Mouse (Mus musculus): ENCODE results near the gene Tnrc6c. TPM values are rescaled to one million over a fixed set of nuclear protein-coding genes. Genes with fewer than 3 reads are reported as not detected.

The Tnrc6c gene
- total RNA-seq, 2 experiments from 2014 or later: 28.4 to 29.9 TPM

DNA sequence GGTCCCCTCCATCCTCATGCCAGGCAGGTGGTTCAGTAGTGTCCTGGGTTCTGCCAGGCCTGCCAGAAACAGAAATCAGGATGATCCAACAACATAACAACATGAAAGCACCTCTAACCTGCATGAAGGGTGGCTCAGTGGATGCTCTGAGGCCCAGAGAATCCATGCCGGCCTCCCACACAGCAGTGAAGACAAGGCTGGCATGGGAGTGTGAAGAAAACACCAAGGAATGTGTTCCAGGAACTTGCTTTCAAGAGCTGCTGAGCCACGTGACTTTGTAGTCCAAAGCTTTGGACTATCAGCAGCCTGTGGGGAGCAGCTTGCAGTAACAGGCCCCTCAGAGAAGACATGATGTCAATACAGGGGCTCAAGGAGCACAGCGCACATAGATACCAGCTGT, 112.2 kb downstream of the Tnrc6c start:
- DNase-seq (ENCODE audit: low spot score in 2 of 2): peak in 1 of 2 experiments; percentile 2

DNA sequence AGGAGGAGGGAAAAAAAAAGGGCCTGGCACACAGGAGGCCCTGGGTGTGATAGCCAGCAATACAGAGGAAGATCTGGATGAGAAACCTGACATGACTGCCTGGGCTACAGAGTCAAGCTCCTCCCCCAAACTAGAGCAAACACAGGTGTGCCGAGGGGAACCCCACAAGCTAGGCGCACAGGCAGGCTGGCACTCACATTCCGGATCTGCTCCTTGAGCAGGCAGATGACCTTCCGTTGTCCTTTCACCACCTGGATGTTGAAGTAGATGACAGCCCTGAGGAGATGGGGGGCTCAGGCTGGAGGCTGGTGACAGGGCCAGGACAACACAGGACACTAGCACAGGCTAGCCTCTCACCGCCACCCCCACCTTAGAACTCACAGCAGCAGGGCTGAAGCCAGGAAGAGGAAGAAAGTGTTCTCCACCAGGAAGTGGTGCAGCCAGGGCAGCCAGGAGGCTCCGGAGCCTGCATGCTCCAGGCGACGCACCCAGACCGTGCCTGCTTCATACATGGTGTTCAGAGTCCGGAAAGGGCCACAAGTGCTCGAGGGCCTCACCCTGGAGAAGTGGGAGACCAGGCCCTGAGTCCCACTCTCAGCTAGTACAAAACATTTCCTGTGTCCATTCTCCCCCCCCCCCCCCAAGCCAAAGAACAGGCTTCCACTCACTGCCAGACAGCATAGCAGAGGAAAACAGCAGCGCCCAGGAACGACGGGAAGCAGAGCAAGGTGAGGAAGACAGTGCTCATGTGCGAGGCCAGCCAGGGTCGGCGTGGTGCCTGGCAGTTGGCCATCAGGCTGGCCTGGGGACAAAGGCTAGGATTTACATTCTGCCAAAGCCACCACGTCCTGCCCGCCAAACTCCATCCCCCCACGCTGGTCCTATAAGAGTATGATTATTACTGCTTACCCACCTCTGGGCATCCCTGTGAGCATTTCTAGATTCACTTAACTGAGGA, 114.9 kb downstream of the Tnrc6c start:
- DNase-seq (ENCODE audit: low spot score in 2 of 2): no peak

DNA sequence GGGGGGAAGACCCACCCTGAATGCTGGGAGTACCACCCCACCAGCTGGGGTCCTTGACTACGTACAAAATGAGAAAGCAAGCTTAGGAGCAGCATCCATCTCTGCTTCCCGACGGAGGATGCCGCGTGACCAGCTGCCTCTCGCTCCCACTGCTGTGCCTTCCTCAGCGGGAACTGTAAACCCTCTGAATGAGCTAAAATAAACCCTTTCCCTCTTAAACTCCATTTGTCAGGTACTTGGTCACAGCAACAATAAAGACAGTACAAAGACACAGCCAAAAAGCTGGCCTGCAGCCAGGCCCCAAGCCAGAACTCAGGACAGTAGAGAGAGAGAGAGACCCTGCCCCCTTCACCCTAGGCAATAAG, 115.6 kb downstream of the Tnrc6c start:
- DNase-seq (ENCODE audit: low spot score in 2 of 2): no peak

DNA sequence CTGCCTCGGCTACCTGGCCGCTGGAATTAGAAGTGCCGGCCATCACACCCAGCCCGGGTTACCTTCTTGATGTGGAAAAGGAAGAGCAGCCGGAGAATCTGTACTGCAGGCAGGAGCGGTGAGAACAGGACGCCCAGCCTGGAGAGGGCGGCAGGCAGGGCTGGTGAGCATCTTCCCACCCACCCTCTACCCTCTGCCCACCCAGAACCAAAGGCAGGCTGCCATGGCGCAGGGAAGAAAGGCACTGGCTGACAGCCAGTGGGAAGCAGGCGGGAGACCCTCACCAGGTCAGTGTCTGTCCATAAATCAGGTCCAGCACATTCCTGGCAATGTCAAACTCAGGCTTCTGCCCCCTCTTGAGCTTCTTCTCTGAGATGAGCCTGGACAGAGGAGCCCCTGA, 116.3 kb downstream of the Tnrc6c start:
- DNase-seq (ENCODE audit: low spot score in 2 of 2): peak in 1 of 2 experiments; percentile 2

DNA sequence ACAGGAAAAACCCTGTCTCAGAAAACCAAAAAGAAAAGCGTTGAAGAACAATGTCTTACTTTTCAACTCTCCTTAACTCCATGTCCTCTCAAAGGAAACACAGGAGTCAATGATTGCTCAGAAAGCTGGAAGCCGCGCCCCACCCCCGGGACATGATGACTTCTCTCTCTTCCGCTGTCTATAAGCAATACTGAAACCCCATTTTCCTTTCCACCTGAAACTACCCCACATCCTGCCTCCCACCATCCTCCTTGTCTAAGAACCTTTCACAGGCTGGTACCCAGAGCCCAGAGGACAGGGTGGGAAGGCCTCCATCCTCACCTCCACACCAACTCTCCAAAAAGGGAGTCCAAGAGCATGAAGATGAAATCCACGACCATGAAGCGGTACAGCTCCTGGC, 118.3 kb downstream of the Tnrc6c start:
- DNase-seq (ENCODE audit: low spot score in 2 of 2): no peak

DNA sequence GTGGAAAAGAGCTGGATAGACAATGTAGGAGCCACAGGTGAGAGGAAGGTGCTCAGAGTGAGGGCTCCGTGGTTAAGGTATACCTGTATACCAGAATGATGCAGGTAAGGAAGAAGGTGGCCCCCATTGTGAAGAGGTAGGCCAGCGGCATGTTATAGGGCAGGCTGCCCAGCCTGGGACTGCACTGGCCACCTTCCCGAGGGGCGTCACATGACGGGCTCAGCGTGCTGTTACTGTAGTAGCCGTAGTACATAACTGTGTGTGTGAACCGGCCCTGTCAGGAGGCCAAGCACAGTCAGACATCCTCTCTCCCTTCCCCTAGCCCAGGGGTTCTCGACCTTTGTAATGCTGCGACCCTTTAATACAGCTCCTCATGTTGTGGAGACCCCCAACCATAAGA, 120.8 kb downstream of the Tnrc6c start:
- DNase-seq (ENCODE audit: low spot score in 2 of 2): no peak

DNA sequence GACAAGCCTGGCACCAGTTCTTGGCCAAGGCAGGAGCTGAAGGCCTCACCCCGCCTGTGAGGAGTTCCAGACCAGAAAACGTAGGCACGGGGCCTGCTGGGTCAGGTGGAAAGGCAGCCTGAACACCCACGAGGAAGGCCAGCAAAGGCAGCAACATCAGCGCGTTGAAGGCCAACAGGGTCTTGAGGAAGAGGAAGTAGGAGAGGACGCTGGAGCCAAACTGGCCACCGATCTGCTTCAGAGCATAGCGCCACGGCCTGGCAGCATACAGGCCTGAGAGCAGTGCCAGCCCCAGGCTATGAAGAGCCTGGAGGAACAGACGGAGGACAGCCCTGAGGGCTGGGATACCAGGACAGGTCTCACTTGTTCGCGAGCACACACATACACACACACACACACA, 121.5 kb downstream of the Tnrc6c start:
- DNase-seq (ENCODE audit: low spot score in 2 of 2): no peak

DNA sequence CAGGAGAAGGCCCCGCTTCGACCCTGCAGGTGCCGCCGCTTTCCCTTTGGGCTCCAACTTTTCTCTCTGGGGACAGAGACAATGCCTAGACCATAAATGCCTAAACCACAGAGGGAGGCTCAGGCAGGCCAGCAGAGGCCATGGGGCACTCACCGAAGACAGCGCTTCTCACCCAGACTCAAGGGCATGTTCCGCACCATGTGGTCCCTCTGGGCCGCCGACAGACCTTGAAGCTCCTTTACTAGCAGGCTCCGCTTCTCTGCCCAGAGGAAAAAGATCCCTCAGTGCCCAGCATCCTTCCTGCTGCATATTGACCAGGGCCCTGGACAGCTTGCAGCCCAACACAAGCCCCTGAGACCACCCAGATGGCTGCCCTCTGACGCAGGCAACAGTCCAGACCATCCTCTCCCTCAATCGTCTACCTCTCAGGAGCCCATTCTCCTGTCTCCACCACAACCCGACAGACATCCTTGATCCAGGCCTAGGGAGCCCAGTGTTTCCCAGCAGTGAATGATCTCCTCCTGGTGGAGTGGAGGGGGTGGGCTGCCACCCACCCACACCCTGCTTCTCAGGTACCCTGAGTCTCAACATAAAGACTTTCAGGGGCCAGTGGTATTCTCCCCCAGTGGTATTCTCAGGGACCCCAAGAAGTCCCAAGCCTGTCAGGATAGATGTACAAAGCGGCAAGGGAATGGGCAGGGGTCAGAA, 122.2 kb downstream of the Tnrc6c start:
- no peak for DNase-seq (ENCODE audit: low spot score in 2 of 2)

DNA sequence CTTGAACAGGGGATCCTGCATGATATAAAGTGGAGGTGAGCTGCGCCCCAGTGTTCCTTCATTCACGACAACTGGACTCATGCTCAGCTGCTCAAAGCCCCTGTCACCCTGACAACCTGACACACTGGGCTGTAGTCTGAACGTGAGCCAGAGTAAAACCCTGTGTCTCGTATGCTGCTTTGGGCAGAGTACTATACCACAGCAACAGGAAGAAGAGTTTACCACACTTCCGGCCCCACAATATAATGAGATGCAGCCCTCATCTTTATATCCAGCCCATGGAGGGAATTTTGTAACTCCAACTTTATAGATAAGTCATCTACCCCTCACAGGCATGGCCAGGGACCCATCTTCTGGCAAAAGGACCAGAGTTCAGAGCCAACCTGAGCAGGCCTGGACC, 123.0 kb downstream of the Tnrc6c start:
- no peak for DNase-seq (ENCODE audit: low spot score in 2 of 2)

DNA sequence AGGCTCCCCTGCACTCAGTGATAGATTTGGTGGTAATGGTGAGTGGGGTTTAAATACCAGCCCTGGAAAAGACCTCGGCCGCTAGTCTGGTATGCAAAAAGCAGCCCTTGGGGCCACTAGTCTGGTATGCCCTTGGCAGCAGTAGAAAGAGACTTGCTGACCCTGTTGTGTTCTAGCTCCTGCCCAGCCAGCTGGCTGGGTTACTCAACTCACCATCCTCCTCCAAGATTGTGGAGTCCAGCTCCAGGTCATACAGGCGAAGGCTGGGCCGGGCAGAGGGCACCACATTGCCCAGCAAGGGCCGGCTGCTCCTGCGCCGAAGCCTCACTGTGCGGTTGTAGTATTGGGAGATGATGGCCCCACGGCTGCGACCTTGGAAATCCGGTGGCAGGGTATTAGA, 123.9 kb downstream of the Tnrc6c start:
- DNase-seq (ENCODE audit: low spot score in 2 of 2): no peak

DNA sequence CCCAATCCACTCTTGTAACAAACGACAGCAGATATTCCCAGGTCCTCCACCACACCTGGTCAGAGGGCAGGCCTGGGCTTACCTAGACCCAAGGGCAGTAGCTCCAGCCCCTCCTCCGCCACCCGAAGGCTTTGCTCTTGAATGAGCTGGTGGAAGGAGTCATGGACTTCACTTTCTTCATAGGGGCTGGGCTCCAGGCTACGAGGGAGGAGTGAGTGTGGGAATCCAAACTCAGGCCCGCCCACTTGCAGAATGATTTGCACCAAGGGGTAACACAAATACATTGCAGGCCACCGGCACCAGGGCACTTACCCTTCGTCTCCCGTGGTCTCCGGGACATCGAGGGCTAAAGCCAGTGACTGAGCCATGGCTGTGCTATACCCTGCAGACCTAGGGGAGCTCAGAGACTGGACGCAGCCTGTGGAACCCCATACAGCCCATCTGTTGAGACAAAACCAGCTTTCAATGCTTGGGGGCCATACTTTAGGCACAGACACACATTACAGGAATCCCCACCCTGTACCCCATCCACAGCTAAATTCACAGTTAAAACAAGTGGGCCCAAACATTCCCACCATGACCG, 124.9 kb downstream of the Tnrc6c start:
- no peak for DNase-seq (ENCODE audit: low spot score in 2 of 2)

DNA sequence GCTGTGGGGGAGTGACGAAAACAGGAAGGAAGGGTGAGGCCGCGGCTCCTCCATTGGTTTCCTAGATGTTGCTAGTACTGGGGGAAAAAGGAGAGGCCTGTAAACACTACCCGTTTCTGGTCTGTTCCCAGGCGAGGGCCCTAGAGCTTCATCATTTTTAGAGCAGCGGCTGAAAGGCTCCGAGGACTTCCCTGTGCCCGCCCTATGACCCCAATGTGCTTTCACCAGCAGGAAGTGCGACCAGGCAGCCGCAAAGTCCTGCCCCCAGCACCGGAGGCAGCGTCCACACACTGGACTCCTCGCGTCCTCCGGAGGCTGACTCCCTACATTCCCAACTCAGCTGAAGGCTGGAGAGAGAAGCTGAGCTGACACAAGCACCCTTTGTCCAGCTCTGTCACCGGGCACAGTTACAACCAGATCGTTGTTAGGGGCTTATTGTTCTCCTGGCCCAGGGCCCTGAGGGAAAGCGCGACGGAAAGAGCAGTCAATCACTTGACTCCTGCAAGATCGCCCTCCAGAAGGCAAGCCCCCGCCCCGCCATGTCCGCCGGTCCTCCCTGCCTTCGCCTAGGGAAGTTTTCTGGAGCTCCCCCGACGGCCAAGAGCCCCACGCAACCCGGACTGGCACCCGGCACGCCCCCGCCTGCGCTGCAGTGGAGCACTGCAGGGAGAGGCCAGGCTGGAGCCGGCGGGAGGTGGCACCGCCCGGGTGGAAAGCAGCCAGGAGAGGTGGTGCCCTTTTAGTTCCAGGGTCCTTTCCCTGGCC, 125.5 kb downstream of the Tnrc6c start:
- peak; percentile 50 to 61 for DNase-seq (ENCODE audit: low spot score in 2 of 2)

DNA sequence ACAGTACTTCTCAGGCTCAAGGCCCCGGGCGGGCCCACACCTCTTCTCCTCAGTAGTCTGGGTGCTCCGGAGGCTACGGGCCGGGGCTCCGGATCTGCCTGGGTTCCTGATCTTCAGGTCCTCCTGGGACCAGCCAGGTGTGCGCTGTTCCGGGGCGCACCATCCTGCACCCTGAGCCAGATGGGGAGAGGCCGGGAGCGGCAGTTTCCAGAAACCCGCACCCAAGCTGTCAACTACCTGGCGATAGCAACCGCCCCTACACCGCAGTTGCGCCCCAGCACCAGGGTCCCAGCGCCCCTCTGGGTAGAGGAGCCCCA, 126.1 kb downstream of the Tnrc6c start:
- no peak for DNase-seq (ENCODE audit: low spot score in 2 of 2)

DNA sequence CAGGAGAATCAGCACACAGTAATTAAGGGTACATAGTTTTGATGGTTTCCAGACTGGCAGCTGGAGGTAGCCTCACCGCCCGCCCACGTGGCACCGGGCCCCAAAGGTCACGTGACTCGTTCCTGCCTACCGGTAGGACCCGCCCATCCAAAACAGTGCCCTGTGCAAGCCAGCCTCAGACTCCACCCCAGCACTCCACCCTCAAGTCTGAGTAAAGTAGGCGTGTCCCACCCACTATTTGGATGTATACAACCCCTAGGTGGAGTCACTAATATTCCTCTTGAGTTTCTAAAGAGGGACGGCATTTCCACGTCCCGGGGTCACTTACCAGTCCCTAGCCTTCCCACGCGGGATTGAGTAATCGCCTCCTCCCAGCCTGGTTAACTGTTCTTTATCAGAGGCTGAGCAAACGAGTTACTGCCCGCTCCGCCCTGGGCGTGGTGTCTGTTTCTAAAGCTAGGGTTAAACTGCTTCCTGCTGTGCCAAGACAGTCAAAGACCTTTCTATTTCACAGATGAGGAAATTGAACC, 126.6 kb downstream of the Tnrc6c start:
- peak; percentile 62 to 81 for DNase-seq (ENCODE audit: low spot score in 2 of 2)

DNA sequence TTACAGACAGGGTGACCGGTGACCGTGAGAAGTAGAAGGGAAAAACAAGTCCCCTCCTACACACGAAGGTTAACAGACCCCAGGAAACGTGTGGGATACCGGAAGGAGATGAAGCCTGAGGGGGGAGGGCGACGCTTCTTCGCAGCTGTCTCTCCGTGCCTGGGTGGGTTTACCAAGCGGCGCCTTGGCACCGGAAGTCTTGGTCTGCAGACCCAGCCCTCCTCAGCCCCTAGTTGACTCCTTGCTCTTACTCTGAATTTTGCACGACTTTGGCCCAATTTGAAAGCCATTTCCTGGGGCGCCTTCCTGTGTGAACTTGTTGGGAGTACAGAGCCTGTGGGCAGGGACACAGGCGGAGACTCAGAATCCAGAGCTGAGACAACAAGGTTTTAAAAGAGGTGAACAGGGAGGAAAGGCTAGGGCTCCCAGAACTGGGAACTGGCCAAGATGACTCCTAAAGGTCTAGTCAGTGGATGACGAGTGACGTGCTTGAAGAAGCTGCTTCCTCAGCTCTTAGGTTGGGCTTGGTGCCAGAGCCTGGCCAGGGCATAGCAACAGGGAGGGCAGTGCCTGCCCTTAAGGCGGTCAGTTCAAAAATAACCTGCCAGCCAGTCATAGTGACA, 127.2 kb downstream of the Tnrc6c start:
- DNase-seq (ENCODE audit: low spot score in 2 of 2): peak in 1 of 2 experiments; percentile 69

DNA sequence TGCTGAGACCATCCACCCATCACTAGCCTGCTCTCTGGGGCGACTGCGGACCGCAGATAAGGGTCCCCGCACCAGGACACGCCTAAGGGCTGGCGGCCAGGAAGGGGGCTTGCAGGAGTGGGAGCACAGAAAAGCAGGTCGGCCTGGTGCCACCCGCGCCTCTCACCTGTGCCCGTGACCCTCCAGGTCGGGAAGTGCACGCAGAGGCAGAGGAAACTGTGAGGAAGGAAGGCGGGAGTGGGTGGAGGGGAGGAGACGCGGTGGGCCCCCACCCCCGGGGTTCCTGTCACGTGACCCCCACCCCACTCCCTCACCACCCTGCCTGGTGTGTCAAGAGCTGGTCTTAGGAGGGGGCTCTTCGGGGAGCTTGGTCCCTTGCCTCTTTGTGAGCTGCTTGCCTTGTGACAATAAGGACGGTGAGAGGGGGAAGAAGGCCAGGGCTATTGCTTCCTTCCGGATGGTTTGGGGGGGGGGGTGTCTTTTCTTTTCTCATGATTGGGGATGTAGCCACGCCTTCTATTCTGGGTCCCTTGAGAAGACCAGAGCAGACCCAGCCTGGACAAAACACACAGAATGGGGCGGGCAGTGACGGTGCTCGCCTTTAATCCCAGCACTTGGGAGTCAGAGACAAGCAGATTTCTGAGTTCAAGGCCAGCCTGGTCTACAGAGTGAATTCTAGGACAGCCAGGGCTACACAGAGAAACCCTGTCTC, 128.1 kb downstream of the Tnrc6c start, which contains the start of the genes Tmc8 and Tmc6:
TSS of gene Tmc8 (plus strand) at position 84 of the 712 bp plus-strand sequence.
TSS of gene Tmc6 (minus strand) at position 206 of the 712 bp plus-strand sequence.
- DNase-seq (ENCODE audit: low spot score in 2 of 2): no peak

DNA sequence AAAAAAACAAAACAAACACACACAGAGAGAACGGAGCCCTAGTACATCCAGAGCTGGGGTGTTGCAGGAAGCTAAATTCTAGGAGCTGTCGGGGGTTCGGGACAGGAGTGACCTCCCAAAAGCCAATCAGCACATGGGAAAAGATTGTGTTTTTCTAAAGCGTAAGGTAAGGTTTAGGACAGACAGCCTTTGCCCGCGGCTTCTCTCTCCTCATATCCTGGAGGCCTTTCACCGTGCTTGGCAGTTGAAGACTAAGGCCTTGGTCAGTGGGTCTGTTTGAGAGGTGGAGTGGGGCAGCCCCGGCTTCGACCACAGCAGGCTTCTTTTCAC, 128.6 kb downstream of the Tnrc6c start:
- DNase-seq (ENCODE audit: low spot score in 2 of 2): no peak

DNA sequence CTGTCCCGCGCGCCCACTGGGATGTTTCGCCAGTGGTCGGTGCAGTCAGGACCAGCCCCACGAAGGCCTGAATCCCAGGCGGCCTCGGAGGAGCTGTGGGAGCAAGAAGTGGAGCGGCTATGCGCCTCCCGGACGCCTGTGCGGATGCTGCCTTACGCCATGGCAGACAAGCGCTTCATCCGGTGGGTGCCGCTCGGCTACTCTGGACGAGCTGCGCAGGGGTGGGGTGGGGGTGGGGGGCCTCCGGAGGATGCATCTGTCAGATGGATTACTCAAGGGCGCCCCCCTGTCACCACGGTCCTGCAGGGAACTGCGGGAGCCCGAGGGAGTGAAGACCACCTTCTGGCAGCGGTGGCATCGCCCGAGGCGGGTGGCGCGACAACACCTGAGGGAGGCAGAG, 129.0 kb downstream of the Tnrc6c start:
- DNase-seq (ENCODE audit: low spot score in 2 of 2): no peak

DNA sequence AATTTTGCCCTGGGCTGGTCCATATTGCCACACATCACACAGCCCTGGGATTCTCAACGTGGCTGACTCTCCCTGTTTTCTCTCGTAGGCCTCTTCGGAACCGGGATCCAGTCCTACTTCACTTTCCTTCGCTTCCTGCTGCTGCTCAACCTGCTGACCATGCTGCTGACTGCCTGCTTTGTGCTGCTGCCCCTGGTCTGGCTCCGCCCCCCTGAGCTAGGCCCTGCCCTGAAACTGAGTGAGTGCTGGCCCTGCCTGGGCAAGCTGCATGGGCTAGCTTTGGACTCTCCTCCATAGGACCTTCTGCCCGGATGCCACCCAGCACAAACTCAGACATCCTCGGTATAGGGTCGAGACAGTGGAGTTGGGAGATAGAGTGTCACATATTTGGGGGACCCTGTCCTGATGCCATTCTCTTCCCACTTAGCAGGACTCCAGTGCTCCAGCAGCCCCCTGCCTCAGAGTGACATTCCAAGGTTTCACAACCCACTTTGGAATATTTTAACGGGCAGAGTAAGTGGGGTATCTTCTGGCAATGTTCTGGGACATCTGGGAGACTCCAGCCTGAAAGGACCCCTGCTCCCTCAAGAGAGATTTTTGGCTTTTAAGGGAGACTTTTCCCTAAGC, 129.7 kb downstream of the Tnrc6c start:
- no peak for DNase-seq (ENCODE audit: low spot score in 2 of 2)

DNA sequence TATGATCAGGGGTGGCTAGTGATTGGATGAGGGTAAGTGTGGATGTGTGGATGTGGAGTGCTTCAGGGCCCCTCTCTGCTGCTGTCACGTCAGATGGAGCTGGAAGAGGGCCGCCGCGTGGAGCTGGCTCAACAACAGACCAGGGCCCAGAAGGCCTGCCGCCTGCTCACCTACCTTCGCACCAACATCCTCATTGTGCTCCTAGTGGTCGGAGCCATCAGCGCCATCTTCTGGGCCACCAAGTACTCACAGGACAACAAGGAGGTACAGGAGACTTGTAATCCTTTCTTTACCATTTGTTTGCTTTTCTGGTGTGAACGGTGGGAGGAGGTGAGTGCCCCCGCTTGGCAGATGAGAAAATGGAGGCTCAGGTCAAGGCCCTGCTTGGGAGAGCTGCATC, 132.2 kb downstream of the Tnrc6c start:
- no peak for DNase-seq (ENCODE audit: low spot score in 2 of 2)
